Mouse (Mus musculus): ENCODE results near the gene Tmem230.
"Not testable (repeated sequence)": the region's sequence is repeated elsewhere in the genome, so short reads cannot be mapped to it uniquely, and the experiment has no call there.

Gene Tmem230

DNA sequence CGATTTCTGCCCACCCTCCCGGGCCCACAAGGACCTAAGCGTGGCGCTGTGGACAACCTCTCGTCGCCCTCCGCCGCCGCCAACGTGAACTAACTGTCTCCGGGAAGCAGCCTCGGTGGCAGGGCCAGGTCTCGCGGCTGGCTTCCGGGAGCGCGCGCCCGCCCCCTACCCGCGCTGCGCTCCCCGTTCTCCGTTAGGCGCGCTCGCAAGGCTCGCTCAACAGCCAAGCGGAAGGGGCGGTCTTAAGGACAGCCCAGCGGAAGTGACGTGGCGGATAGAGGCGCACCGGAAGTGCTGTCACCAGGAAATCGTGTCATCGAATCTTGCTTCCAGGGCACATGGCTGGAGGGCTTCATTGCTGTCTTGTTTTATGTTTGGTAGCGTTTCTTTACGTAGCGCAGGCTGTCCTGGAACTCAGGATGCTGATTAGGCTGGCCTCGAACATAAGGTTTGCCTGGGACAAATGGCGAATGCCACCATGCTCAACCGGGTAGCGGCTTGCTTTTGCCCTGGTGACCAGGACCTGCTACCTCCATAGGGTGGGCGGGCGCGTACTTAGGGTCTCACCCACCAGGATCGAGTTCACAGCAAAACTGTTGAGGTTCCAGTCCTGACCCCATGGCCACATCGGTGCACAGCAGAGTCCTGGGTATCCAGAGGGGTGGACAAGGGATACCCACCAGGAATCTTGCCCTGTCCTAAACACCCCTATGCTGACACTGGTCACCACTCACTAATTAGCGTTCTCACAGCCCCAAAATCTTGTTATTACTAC is at the start of gene Tmem230:
Gene Tmem230 (minus strand): TSS at position 269 of the 775 bp plus-strand sequence.
- in situ Hi-C loops (cut with MboI, MseI) = loop anchor here in 1 of 2 experiments (25.0 kb wide), 1 partner anchor 260 kb away; no protein-coding TSS in a partner anchor

DNA sequence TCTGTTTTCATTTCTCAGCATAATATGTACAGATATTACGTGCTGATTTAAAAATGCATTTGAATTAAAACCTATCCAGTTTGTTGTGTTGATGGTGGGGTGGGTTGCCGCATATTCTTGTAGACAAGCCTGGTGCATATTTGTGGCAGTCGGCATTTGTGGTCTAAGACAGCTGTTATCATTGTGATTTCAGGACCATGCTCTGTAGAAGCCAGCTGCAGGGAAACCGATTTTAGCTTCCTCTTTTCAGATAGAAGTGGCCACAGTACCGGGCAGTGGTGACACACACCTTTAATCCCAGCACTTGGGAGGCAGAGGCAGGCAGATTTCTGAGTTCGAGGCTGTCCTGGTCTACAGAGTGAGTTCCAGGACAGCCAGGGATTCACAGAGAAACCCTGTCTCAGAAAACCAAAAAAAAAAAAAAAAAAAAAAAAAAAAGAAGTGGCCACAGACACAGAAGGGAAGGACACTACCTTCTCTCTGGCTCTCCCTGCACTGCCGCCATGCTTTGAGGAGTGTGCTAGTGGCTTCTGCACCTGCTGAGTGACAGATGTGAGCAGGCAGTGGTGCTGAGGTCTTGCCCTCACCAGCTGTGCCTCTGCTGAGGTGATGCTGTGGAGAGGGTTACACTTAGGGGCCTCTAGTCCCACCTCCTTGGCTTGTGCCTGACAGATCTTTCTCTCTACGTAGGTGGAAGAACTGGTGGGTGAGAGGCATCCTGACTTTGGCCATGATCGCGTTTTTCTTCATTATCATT is 46.3 kb upstream of the Tmem230 start:
- in situ Hi-C loops (cut with MboI, MseI) = no loop called here

DNA sequence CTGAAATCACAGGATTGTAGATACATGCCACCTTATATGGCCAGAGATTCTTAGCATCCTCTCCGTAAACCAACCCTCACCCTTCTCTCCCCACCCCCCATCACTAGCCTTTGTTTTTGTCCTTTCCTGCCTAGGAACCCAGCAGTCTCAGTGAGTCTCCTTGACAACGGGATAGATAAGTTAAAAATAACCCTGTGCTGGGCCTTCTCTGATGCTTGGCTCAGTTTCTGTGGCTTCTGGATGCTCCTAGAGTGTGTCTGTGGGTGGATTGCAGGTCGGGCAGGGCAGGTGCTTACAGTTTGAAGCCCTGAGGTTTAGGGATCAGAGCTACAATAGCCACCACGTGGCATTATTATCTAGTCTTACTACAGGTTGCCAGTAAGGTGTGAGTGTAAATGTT is 44.5 kb upstream of the Tmem230 start:
- in situ Hi-C loops (cut with MboI, MseI) = no loop called here

DNA sequence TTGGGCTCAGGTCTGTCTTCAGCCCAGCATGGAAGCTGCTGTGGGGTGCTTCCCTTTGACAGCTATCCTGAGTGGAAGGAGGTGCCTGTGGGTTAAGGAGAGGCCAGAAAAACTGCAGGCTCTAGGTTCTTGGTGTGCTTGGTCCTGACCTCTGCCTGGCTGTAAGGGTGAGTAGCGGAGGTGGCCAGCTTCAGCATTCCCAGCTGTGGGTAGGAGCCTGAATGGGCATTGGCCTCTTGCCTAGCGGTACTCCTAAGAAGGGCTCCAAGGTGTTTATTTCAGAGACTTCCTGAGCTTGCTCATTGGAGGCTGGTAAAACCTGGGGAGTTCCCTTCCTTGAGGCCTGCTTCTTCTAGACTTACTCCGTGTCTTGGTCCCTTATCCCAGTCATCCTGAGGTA is 43.7 kb upstream of the Tmem230 start:
- in situ Hi-C loops (cut with MboI, MseI) = no loop called here

DNA sequence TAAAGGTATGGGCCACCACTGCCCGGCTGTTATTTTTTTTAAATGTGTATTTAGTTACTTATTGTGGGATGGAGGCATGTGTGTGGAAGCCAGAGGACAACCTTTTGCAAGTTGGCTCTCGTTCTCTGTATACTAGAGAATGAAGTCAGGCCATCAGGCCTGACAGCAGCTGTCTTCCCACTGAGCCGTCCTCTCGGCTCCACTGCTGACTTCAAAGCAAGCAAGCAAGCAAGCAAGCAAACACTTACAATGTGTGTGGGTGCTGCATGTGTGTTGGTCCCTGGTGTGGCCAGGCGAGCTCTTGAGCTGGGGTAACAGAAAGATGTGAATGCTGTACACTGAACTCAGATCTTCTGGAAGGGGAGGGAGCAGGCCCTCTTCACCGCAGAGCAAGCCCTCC is 43.2 kb upstream of the Tmem230 start:
- in situ Hi-C loops (cut with MboI, MseI) = no loop called here

DNA sequence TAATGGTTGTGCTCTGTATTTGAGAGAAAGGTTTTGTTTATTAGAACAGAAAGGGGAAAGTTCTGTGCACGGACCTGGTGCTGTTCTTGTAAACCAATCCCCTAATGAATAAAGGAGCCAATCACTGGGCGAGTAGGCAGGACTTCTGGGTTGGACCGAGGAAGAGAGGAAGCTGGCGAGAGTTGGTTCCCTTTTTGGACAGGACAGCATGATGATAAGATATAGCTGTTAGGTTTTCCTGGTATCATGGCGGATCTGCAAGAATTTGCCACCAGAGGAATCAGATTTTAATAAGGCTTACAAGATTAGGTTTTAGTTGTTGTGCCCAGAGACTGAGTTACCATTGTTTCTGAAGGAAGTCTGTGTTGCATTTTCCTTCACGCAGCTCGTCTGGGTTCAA is 41.6 kb upstream of the Tmem230 start:
- in situ Hi-C loops (cut with MboI, MseI) = not testable (repeated sequence)

DNA sequence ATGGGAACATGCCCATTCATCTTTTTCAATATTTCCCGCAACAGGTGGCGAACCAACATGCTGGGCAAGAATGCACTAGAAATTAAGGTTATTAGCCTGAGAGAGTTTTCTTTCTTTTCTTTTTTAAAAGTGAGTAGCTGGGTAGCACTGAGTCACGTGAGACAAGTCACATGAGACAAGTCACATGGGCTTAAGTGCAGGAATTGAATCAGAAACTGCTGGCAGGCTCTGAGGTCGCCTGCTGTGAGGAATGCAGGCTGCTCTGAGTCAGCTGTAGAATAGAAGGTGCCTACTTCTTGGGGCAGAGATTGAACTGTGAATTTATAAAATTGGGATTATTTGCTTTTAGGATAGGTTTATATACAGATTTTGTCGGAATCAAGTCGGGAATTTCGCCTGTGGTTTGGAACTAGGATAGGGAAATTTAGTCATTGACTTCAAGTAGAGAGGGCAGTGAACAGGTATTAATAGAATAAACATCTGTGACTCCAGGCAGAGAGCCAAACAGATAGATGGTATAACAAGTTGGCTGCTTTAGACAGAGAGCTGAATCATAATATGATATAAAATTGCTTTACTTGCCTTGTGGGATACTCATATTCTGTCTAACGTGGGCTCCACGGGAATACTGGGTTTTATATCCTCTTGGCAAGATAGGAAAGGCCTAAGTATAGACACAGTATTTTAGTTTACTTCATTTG is 38.9 kb upstream of the Tmem230 start:
- in situ Hi-C loops (cut with MboI, MseI) = no loop called here

DNA sequence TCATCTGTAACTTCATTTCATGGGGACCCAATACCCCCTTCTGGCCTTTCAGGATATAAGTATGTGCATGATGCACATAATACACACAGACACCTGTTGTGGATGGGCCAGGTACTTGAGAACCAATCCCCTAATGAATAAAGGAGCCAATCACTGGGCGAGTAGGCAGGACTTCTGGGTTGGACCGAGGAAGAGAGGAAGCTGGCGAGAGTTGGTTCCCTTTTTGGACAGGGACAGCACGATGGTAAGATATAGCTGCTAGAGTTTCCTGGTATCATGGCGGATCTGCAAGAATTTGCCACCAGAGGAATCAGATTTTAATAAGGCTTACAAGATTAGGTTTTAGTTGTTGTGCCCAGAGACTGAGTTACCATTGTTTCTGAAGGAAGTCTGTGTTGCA is 38.1 kb upstream of the Tmem230 start:
- in situ Hi-C loops (cut with MboI, MseI) = not testable (repeated sequence)

DNA sequence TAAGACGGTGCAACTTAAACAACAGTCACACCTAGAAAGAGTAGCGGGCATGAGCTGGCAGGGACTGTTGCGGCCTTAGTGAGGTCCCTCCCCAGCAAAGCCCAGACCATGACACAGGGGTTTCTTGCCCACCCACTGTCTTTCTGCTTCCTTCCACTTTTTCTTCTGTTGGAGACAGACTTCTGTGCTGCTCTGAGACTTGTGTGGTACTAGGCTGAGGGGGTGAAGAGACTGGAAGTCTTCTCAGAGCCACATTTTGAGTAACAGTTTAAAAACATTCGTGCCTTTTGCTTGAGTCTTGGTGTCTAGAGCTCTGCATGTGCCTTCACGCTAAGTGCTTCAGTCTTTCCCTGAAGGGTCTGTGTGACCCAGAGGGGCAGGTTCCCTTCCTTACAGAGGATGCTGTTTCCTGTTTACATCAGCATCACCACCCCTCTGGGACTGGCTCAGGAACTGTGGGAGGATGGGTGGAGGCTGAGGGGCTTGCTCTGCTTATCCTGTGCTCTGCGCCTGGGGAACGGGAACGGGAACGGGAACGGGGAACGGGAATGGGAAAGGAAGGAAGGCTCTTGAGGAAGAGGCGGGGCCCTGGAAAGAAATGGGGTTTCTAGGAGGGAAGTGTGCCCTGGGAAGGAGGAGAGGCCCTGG is 37.0 kb upstream of the Tmem230 start:
- in situ Hi-C loops (cut with MboI, MseI) = no loop called here

DNA sequence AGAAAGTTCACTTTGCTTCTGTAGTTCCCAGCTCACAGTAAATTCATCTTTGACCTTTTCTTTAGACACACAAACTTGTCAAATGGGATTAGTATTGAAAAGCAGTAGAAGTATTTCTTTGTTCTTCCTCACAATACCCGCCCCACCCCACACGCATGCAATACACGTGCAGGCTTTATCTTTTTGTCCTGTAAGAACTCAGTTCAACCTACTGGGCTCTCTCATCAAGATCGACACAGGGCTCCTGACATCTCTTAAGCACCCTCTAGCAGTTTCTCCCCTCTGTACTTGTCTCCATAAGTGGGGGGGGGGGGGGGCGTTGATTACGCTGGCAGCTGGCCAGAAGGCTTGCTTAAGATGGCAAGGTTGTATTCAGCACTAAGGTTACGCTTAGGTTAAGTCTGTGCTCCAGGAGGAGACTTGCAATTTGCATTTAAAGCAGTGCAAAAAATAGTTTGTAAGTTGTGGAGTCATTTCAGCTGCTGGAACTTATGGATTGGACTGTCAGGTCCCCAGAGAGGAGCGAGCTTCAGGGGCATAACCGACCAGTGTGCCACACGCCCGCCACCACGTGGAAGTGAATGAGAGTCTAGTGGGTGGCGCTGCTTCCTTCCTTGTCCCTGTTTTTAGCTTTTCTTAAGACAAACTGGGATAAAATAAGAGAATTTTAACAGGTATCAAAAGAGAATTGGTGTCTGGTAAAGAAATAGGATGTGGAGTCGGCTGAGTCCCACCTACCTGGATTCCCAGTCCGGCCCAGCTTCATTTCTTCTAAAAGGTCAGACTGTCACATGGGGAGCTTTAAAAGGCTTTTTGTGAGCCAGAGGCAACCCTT is 35.8 kb upstream of the Tmem230 start:
- in situ Hi-C loops (cut with MboI, MseI) = no loop called here

DNA sequence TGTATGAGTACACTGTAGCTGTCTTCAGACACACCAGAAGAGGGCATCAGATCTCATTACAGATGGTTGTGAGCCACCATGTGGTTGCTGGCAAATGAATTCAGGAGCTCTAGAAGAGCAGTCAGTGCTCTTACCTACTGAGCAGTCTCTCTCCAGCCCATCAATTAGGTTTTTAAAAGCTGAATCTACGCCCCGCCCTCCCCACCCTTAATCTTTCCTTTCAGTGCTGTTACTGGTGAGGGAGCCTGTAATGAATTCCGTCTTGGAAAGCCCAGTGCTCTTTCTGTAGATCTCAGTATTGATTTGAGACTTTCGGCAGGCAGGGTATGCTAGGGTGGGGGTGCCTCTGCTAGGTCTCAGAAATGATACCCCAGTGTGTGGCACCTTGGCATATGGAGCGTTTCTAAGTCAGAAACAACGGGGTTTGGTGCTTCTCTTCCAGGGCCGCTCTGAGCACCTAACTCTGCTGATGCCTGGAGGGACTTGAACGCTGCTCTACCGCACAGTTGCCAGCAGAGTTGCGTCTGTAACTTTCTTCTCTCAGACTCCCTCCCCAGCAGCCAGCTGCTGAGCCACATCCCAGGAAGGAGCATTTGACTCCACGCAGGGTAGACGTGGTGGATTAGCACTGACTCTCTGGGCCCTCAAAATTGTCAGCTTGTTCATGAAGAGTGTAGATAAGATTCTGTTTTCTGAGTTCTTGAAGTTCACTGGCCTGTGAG is 35.0 kb upstream of the Tmem230 start:
- in situ Hi-C loops (cut with MboI, MseI) = no loop called here

DNA sequence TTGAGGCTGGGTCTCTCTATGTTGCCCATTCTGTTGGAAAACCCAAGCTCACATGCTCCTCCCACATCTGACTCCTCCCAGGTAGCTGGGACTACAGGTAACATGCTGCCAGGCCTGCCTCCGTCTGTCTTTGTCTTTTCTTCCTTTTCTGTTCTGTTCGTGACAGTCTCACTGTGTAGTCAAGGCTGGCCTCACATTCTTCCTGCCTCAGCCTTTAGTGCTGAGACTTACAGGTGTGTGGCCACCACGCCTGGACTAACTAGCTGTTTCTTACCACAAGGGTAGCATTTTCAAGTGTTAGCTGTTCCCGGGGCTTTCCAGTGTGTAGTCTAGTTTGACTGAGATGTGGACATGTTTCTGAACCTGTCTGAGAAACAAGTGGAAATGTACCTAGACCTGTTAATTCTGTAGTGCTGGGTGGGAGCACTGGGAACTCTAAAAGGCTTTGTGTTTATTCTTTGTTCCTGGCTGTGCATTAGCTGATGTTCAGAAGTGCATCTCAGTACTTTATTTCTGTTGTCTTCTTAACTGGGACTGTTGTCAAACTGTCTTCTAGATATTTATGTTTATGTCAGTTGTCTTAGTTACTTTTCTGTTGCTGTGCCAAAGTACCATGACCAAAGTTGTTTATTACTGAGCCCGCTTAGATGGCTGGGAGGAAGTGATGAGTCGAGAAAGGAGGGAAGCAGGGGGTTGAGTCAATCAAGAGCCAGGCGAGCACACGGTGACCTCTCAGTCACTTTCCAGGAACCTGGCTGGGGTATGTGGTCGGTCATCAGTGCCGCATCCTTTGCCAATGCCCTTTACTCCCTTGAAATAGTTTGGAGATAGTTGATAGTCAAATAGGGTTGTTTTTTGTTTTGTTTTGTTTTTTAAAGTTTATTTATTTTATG is 34.2 kb upstream of the Tmem230 start:
- in situ Hi-C loops (cut with MboI, MseI) = no loop called here

DNA sequence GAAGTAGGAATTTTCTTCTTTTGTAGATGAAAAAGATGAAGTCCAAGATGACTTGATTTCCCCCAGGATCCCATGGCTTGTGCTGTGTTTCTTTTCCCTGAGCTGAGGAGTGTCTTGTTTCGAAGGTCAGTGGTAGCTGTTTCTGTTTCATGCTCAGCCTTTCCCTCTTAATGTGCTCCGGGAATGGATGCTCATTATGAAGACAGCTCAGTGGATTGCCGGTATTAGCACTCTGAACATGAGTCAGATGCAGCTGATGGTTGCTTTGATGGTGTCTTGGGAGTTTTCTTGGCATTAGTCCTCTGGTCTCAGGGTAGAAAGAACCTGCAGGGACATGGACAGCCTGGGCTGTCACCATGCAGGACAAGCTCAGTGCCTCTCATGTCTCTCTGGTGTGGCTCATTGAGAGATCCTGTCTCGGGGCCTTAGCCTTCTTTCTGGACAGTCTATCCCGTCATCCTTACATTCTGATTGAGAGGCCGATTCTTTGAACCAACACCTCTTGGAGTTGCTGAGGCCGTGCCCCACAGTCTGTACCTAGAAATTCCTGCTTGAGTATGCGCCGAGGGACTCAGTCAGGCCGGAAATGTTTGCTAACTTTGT is 33.0 kb upstream of the Tmem230 start:
- in situ Hi-C loops (cut with MboI, MseI) = no loop called here

DNA sequence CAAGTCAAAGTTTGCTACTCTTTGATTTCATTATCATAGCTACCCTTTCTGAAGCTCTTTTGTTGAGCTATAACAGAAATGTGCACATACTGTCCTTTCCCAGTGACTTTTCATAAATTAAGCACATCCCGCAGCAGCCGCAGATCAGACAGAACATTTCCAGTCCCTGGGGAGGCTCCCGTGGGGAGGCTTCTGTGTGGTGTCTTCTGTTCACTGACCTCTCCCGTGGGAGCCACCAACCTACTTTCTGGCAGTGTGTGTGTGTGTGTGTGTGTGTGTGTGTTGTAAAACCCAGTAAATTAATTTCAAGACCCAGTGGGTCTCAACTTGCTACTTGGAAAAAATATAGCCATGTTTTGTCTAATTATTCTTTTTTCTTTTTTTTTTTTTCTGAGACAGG is 32.4 kb upstream of the Tmem230 start:
- in situ Hi-C loops (cut with MboI, MseI) = no loop called here

DNA sequence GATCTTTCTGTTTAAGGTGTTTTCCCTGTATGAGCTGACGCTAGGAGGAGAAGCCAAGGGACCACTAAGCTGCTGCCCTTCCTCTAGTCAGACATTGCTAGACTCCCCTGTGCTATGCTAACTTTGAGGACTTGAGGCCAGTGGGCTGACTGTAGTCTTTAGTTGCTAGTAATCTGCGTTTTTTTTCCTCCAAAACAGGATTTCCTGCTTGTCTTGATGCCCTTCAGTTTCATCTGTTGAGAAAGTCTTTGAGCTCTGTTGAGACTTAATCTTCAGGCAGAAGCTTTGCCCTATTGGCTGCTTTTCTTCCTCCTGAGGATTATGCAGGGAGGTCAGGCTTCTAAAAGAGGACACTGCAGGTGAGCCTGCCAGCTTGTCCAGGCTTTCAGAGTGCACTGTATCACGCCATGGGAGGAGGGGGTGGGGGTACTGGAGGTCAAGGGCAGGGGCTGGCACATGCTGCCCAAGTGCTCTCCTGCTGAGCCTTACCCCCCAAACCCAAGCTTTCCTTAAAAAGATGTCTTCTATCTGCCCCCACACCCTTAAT is 31.8 kb upstream of the Tmem230 start:
- in situ Hi-C loops (cut with MboI, MseI) = no loop called here

DNA sequence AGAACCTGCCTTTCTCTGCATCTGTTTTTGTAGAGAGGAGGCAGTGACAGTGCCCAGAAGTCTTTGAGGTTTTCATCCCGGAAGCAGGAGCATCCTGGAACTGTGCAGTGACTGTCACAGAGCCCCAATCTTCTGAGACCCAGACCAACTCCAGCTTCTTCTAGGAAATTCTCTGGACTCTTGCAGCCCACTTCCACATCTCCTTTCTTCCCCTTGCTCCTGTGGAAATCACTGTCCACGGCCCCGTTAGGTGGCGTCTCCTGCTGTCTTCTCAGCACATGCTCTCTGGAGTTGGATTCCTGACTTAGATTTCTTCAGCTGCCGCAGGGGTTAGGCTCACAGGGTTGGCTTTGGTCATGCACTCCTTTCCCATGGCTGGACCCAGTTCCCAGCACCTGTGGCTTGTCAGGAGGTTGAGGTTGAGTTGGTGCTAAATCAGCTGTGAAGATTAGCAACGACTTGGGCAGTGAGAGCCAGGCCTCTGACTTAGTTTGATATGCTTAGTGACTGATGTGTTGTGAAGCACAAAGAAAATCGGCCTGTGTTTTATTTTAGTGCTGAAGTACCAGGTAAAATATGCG is 30.8 kb upstream of the Tmem230 start:
- in situ Hi-C loops (cut with MboI, MseI) = no loop called here

DNA sequence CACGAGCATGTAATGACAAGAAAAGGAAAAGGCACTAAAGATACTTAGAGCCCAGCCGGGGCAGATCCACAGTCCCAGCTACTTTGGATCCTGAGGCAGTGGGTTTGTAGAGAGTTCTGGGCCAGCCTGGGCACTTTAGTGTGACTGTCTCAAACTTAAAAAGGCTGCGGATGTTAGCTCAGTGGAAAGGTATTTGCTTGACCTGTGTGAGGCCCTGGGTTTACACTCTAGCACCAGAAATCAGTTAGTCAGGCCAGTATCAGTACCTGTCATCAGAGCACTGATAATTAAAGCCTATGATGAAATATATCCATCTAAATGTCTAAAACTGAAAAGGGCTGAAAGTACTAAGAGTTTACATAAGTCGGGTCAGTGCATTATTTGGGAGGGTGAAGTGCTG is 28.6 kb upstream of the Tmem230 start:
- in situ Hi-C loops (cut with MboI, MseI) = no loop called here

DNA sequence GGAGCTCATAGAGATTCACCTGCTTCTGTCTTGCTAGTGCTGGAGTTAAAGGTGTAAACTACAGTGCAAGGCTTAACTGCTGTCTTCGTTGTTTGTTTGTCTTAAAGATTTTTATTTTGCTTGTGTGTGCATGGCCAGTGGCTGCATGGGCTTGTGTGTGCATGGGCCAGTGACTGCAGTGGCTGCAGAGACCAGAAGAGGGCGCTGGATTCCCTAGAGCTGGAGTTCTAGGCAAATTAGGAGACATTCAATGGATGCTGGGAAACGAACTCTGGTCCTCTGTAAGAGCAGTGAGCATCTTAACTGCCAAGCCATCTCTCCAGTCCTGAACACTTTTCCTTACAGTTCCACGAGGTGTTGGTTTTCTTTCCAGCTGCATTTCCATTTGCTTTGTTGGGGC is 27.9 kb upstream of the Tmem230 start:
- in situ Hi-C loops (cut with MboI, MseI) = no loop called here

Data from T-helper 17 cell (primary cell).